Mouse (Mus musculus) liver, postnatal 0 days (tissue): ENCODE results near the gene Prps1.

Experiments used
- CTCF ChIP-seq: sonication (generic); IDR thresholded peaks from 2 replicates; pipeline ENCODE4 v1.5.1; 2016; ENCODE audit warnings: antibody characterized with exemption, low read depth
- EP300 ChIP-seq: IDR thresholded peaks from 2 replicates; pipeline ENCODE4 v1.6.1; 2016; ENCODE audit warnings: antibody characterized with exemption, low read depth, mild to moderate bottlenecking

DNA sequence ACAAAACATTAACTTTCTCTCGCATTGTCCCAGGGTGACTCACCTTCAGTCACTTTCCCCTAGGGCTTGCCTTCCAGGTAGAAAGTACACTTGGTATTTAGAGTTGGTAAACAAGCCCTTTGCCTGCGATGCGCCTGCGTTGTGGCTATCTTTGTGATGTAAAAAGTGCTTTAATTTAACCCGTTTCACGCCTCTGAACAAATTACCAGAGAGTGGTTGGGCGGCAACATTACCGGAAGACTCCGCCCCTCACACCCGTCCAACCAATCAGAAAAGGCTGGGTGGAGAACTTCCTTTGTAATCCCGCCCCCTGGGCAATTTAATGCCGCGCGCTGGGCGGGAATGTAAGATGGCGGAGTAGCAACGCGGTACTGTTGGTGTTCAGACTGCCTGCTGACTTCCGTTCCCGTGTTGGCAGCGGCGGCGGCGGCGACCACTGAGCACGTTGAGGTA lies at the start of gene Prps1:
- TF ChIP-seq CTCF, result no peak
- no peak for TF ChIP-seq EP300
